Mouse (Mus musculus): ENCODE results near the gene Tcf20.
"Not testable (repeated sequence)": the region's sequence is repeated elsewhere in the genome, so short reads cannot be mapped to it uniquely, and the experiment has no call there.

The Tcf20 gene

GRCm38 (mm10) chr15:82795936-82796440 is 191.7 kb downstream of the Tcf20 start:
- no peak for DNase-seq

- no peak for DNase-seq
Observed at GRCm38 (mm10) chr15:82794277-82794676, 193.4 kb downstream of the Tcf20 start, which contains the start of gene Cyp2d26. Gene Cyp2d26, minus strand, starts transcription at chr15:82794294.

DNA sequence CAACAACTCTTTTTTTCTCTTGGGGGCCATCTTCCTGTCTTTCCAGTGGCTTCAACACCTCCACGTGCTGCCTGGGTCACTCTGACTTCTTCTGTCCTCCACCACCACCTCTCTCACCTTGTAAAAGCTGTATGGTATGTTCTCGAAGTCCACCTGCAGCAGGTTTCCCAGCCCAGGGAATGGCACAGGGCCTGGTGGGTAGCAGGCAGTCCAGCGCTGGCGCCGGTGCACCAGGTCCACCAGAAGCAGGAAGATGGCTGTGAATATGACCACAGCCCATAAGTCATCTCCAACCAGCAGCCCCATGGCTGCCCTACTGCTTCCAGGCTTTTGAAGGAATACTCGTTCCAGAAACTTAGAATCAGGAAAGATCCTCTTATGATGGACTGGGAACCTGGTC is 193.8 kb downstream of the Tcf20 start:
- DNase-seq, result no peak

GRCm38 (mm10) chr15:82793454-82793853 is 194.2 kb downstream of the Tcf20 start:
- DNase-seq, result no peak

DNA sequence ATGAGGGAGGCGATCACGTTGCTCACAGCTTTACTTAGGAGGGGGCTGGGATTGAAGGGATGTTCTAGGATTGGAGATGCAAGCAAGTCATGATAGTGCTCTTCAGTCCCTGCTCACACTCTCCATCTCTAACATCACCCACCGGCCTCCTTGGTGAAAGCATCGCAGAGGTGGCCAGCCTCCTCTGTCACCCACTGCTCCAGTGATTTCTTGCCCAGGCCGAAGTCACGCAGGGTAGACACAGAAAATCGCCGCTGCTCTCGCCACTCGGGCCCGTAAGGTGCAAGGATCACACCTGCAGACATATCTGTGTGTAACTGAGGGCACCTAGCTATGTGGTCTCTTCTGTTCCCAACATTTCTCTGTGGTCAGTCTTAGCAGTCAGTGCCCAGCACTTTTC is 195.1 kb downstream of the Tcf20 start:
- DNase-seq, result no peak

- no peak for DNase-seq
Observed at GRCm38 (mm10) chr15:82784581-82784980, 203.1 kb downstream of the Tcf20 start.

DNA sequence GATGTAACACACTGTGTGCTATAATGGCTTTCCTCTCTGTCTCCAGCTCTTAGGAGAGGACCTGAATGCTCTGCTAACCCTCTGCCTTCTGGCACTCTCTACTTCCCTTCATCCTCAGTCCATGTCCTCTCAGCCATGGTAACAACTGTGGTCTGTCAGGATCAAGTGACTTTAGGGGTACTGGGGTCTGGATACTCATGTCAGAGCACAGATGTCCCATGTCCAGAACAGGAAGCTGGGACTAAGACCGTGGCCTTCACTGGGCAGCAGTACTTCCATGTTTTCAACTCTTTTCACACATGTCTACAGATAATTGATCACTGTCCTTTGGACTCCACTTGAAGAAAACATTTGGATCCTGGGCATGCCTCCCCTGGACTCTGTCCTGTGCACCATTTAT is 203.9 kb downstream of the Tcf20 start:
- no peak for DNase-seq

DNA sequence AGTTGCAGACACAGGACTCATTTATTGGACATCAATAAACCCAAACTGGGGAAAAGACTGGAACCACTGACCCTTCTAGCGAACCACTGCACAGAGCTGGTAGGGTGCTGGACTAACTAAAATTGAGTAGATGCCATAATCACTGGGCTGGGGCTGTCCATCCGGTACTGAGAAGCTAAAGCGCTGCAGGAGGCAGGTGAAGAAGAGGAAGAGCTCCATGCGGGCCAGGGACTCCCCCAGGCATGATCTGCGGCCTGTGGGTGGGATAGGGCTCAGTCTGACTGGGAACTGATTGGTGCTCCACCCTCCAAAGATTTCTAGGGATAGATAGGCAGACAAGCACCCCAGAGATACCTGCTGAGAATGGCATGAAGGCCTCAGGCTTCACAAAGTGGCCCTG is 209.8 kb downstream of the Tcf20 start:
- not testable (repeated sequence) for DNase-seq

- no peak for DNase-seq
Observed at GRCm38 (mm10) chr15:82765943-82766342, 221.7 kb downstream of the Tcf20 start.

DNA sequence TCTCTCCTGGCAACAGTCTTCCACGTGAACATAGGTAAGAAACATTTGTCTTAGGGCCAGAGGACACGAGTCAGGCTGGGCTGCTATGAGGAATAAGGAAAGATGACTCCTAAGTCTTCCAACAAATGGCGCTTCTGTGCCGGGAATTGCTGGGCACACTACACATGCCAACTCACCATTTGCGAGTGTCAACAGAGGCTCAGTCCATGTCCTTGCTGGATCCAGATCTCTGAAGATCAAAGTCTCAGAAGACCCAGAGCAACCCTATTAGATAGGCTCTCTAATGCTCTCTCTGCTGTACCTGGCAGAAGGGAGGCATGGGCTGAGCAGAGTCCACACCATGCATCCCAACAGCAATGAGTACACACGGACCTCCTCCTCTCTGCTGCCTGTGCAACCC is 222.8 kb downstream of the Tcf20 start:
- DNase-seq, result no peak

GRCm38 (mm10) chr15:82763631-82764420 is 223.8 kb downstream of the Tcf20 start, which contains the start of gene Cyp2d40:
Gene Cyp2d40, minus strand, starts transcription at chr15:82764183.
- no peak for DNase-seq
